Mouse (Mus musculus) gastrocnemius, adult 18-20 months (tissue): ENCODE results near the gene Mnd1. TPM values are rescaled to one million over a fixed set of nuclear protein-coding genes. Genes with fewer than 3 reads are reported as not detected.

Experiments
- DNase-seq: peaks from one replicate; pipeline ENCODE4 v3.0.0; 2021; ENCODE audit warnings: low spot score
- total RNA-seq, 2 experiments: library from RNA; stranded (reverse); gene quantifications; 2 replicates each; pipeline ENCODE4 v1.2.3; 2021

Mnd1 gene
- total RNA-seq, 2 experiments from 2014 or later: 0.80 to 1.2 TPM

DNA sequence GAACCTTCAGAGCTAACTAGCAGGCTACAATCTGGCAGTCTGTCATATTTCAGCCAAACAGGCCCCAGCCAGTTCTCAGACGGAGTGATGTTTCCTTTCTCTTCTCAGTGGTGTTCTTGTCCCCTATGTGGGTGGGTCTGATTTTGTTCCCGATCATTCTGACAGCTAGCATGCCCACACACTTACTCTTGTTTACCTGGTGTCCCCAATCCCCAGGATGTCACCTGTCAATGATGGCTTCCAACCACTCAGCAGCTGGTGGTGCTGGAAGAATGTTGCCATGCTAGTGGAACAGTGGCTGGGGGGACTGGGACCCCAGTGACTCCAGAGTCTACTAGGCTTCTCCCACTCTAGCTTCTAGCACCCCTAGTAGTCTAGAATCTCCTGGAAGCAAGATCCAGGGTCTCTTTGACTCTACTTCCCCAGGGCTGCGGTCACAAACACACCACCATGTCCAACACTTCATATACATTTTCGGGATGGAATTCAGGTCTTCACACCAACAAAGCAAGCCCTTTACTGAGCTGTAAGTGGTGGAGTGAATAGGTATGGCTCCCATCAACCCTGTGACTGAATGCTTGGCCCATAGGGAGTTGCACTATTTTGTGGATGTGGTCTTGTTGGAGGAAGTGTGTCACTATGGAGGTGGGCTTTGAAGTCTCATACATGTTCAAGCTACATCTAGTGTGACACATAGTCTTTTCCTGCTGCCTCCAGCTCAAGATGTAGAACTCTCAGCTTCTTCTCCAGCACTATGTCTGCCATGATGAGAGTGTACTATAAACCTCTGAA is 2.2 kb upstream of the Mnd1 start:
- DNase-seq: no peak

GRCm38 (mm10) chr3:84157011-84157410 is 1.4 kb upstream of the Mnd1 start:
- no peak for DNase-seq

GRCm38 (mm10) chr3:84156105-84156504 is 519 bp upstream of the Mnd1 start:
- no peak for DNase-seq

DNA sequence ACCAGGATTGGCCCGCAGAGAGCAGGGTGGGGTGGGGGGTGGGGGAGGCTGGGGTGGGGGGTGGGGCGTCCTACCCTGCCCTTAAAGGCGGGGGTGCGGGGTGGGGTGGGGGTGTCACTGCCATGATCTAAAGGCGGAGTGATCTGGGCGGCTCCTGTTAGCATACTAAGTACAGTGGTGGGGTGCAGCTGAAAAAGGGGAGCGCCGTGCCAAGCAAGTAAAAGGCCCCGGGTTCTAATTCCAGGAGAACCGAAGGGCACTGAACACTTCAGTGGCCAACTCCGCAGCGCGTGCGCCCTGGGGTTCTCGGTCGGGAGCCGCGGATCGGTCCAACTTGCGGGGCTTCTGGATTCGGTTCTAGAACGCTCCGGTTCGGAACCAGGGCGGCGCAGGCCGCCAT is 440 bp downstream of the Mnd1 start:
- DNase-seq: no peak

- DNase-seq: no peak
Measured at GRCm38 (mm10) chr3:84154721-84155141, 855 bp downstream of the Mnd1 start.

DNA sequence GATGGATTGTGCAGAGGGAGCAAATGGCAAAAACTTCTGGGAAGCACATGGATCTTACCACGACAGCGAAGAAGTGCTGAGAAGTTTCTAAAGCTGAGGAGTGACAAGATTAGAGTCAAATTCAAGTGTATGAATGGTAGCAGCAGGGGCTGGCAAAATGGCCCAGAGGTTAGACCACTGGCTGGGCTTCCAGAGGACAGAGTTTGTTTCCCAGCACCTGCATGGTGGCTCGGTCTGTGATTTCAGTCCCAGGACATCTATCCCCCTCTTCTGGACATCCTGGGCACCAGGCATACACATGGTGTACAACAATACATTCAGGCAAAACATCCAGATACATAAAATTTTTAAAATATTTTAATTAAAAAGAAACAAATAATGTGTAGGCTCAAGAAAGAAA is 5.8 kb downstream of the Mnd1 start:
- no peak for DNase-seq

- DNase-seq: no peak
Measured at GRCm38 (mm10) chr3:84140947-84141346, 14.6 kb downstream of the Mnd1 start.

DNA sequence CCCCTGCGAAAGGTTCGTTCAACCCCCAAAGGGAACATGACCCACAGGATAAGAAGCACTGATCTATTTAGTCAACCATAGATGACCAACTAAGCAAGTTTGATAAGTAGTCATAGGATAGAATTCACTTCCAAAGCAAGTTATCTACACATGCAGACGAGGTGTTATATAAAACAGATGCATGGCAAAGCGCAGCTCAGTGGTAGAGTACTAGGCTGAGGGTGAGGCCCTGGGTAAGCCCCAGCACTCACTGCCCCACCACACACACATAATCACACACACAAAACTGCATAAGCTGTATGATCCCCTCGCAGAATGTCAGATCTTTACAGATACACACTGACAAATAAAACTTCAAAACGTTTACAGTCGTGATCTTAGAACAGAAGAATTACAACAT is 19.1 kb downstream of the Mnd1 start:
- DNase-seq: no peak

GRCm38 (mm10) chr3:84135933-84136332 is 19.7 kb downstream of the Mnd1 start:
- DNase-seq: no peak

GRCm38 (mm10) chr3:84135387-84135786 is 20.2 kb downstream of the Mnd1 start:
- DNase-seq: no peak

- DNase-seq: no peak
Measured at GRCm38 (mm10) chr3:84131369-84131768, 24.2 kb downstream of the Mnd1 start.

GRCm38 (mm10) chr3:84130776-84131175 is 24.8 kb downstream of the Mnd1 start:
- DNase-seq: no peak

GRCm38 (mm10) chr3:84128871-84129870 is 26.4 kb downstream of the Mnd1 start:
- no peak for DNase-seq

DNA sequence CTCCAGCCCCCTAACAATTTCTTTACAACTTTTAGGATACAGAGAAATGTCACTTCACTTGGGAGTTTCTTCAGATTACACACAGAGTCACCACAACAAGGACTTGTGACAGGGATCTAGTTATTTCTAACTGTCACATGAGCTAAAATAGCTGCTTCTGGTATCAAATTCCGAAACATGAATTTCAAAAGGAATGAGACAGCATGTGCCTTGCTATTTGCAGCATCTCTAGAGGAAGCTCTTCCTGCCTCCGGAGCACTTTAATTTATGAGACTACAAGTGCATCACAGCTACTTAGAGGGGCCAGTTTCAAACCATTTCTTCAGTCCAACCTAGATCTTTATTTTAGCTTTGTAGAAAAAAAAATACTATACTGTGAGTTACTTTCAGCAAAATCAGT is 28.2 kb downstream of the Mnd1 start:
- peak; percentile 18 for DNase-seq

DNA sequence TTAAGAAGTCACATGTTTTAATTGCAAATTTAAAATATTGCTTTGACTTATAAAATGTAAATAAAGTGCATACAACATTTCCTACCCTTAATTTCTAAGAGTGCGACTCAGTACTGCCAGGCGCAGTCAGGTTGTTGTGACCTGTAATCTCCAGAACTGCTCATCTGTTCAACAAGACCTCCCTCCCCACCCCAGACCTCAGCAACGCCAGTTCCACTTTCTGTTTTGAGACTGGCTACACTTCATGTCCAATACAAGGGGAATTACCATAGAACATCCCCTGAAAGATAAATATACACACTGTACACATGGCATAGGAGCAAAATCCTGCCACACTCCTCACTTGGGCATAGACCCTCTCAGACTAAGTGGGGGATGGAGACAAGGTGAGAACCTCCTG is 28.9 kb downstream of the Mnd1 start:
- DNase-seq: no peak

DNA sequence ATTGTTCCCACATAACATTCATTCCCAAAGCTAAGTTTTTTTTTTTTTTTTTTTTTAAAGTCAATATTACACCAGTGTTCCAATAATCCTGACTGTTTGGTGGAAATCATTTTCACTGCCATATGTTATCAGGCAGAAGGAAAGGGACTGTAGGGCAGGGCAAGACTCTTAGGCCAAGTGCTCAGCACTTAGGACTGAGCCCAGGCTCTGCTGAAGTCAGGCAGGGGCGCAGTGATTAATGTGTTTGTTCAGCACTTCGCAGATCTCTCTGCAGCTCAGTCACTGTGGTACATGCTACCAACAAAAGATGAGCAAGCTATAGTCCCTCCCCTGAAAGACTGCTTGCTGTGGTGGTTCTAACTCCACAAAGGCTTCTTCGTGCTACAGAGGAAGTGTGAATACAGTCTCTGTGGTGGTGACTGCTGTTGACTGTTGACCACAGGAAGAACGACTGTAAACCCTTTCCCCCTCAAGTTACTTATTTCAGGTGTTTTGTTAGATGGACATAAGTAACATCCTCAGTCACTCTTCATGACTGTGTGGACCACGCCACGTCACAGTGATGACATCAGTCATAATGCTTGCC is 29.8 kb downstream of the Mnd1 start:
- DNase-seq: no peak

DNA sequence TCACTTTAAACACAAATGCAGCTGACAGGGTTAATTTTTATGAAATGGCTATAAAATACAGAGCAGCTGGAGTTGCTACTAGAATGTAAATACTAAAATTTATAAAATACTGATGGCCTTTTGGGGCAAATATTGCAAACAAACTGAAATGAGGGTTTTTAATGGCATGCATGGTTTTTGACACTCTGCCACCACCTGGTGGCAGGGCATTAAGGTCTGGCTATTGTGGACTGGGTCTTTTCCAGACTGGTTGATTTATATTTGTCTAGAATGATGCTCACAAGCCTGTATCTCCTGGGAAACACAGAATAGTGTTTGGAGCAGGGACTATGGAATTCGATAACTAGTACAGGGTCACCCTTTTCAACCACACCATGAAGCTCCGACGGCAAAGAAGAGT is 32.1 kb downstream of the Mnd1 start:
- peak; percentile 27 for DNase-seq

DNA sequence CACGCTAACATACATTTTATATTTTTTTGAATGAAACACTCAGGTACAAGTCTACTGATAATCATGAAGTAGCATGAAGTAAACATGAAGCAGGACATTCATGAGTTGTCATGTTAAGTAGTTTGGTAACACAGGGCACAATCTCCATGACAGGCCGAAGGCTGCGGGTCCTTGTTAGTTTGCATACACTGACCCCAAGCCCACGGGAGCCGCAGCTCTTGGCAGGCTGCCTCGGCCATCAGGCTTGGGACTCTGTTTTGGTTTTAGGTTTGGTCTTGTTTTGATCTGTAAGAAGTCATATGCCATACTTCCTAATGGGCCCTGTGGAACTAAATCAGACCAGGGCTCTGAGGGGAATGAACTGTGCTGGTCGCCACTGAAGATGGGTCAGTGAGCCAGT is 36.9 kb downstream of the Mnd1 start:
- no peak for DNase-seq

- no peak for DNase-seq
Measured at GRCm38 (mm10) chr3:84118178-84118577, 37.4 kb downstream of the Mnd1 start.

- no peak for DNase-seq
Measured at GRCm38 (mm10) chr3:84108614-84109013, 47.0 kb downstream of the Mnd1 start.

GRCm38 (mm10) chr3:84106106-84106505 is 49.5 kb downstream of the Mnd1 start:
- DNase-seq: no peak

DNA sequence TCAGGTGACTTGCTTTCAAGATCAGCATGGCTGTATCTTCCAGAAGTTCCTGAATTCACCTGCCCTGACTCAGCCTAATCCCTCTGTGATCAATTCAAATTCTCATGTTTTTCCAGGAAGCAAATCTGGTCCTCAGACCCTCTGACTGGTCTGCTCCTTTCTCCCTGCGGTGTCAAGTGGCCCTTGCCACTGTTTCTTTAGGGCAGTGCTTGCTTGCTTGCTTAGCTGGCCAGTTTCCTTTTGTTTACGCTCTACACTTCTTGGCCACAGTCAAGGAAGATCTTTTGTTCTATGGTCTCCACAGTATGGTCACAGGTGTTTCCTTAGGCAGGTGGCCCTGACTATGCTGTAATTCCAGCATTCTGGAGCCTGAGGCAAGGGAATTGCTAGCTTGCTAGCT is 52.0 kb downstream of the Mnd1 start:
- DNase-seq: no peak
